Mouse (Mus musculus) liver, postnatal 0 days (tissue): ENCODE measurements at regions not wholly inside any gene's neighbourhood (a gene's known extent, or its start where the extent isn't known, plus 50 kb on each side); places are given as distances from the start of the nearest gene placed in this dataset.

ENCODE experiments used
- CTCF ChIP-seq: sonication (generic); IDR thresholded peaks from 2 replicates; pipeline ENCODE4 v1.5.1; 2016; ENCODE audit warnings: antibody characterized with exemption, low read depth
- EP300 ChIP-seq: IDR thresholded peaks from 2 replicates; pipeline ENCODE4 v1.6.1; 2016; ENCODE audit warnings: antibody characterized with exemption, low read depth, mild to moderate bottlenecking

DNA sequence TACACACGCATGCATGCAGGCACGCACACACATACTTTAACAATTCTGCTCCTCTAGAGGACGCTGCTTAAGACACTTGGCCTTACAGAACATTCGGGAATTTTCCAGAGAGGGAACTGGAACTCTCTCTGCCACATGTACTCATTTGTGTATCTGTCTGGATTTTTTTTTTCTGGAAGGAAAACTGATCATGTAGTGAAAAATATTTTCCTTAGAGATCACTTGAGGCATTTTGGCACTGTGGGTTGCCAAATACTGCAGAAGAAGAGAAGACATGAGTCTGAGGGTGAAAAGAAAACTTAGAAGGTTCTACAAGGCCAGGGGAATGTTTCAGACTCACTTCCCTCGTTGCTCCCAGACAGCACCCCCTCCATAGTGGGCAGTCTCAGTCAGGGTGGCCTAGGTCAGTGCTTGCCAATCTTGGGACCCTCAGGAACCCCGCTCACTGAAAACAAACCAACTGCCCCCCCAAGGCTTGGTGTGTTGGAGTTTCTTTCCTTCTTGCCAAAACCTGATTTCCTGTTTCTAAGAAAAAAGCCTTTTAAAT is 203.0 kb downstream of the Gm12728 start:
- TF ChIP-seq CTCF: no peak
- TF ChIP-seq EP300: no peak
